Mouse (Mus musculus) erythroblast, embryonic 14.5 days (primary cell): ENCODE results near the gene Atp13a4.

Source experiments
- GATA1 ChIP-seq: IDR thresholded peaks from 2 replicates; pipeline ENCODE4 v1.6.1; 2012; ENCODE audit warnings: low read length, inconsistent platforms, mixed read lengths
- TAL1 ChIP-seq: IDR thresholded peaks from 3 replicates; pipeline ENCODE4 v1.6.1; 2012; ENCODE audit warnings: low read length, inconsistent platforms, mixed read lengths

DNA sequence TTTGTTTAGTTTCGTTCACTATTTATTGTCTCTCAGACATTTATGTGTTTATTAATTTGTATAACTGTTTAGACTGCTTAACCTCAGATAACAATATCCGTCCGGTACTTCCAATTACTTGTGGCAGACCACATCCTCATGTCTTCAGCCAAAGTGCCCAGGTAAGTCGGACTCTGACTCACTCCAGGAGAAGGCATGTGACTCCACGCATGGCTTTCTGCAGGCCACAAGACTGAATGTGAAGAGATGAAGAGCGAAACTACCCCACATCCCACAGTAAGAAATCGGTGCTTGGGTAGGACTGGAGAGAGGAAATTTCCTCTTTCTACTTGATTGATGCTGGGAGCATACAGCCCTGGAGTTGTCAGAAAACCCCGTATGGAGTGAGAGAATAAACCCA, 18.1 kb downstream of the Atp13a4 start:
- TF ChIP-seq GATA1 (no peak), TAL1 (no peak)
